Mouse (Mus musculus): ENCODE measurements around the gene Tcl1b5.
"Not testable (repeated sequence)": the region's sequence is repeated elsewhere in the genome, so short reads cannot be mapped to it uniquely, and the experiment has no call there.

The Tcl1b5 gene

DNA sequence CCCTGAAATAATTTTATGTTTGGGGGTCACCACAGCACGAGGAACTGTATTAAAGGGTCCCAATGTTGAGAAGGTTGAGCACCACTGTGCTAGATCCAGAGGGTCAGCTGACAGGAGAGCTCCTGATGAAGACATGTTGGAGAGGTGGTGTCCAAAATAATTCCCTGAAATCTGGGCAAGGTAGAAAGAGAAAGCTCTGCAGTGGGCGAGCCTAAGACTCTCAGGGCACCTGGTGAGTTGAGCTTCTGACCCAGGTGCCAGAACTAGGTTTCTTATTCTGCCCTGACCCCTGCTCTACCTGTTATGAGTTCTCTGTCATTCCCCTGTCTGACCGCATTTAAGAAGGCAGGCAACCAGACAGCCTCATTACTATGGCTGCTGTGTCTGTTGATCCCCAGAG lies at the start of gene Tcl1b5:
Gene Tcl1b5 (plus strand): TSS at position 301 of the 400 bp plus-strand sequence.
- DNase-seq (ENCODE audit: low spot score in 2 of 2), result not testable (repeated sequence)

DNA sequence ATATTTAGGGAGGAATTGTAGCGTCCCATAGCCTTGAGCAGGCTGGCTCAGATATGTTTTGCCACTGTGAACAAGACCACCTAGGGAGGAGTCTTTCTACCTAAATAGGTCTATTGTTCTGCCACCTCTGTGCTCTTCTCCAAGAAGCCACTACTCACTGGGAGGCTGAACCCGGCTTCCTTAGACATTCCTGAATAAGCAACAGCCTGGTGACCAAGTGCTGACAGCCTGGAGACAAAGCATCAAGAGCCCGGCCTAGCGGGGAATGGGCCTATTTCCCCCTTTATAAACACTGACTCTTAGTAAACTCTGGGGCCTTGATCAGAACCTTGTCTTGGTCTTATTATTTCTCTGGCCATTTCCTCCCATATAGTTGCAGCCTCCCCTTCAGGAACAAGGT lies 49.6 kb upstream of the Tcl1b5 start:
- DNase-seq (ENCODE audit: low spot score in 2 of 2), result no peak

DNA sequence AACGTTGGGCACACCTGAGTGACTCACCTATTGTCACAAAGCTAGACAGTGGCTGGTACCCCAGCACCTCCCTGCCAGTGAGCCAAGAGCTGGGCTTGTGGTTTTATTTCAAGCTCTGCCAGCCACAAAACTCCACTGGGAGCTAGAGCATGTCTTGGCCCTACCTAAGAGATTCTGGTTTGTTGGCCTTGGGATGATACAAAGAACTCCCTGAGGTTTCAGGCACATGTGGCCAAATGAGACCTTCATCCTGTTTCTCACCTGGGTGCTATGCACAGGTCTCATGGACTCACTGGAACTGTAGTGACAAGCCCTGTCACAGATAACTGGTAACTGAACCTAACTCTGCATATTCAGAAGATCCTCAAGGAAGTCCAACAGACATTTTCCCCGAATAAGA lies 48.5 kb upstream of the Tcl1b5 start:
- DNase-seq (ENCODE audit: low spot score in 2 of 2), result no peak

- not testable (repeated sequence) for DNase-seq (ENCODE audit: low spot score in 2 of 2)
These were observed 46.5 kb upstream of the Tcl1b5 start for GRCm38 (mm10) chr12:105129494-105130205.

DNA sequence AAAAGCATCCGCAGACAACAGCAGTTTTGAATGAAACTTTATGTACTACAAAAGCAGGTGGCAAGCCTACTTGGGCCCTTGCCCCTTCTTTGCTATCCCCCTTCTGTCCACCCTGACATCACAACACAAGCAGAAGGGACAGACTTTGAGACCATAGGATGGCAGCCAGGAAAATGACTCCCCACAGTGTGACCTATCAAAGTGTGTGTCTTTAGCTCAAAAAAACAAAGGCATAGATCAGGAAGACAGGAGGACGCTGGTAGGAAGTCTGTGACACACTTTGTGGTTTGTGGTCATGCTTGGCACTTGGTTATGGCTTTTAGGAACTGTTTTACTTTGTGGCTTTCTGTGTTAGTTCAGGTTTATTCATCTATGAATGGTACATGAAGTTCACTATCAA lies 42.0 kb upstream of the Tcl1b5 start:
- not testable (repeated sequence) for DNase-seq (ENCODE audit: low spot score in 2 of 2)

DNA sequence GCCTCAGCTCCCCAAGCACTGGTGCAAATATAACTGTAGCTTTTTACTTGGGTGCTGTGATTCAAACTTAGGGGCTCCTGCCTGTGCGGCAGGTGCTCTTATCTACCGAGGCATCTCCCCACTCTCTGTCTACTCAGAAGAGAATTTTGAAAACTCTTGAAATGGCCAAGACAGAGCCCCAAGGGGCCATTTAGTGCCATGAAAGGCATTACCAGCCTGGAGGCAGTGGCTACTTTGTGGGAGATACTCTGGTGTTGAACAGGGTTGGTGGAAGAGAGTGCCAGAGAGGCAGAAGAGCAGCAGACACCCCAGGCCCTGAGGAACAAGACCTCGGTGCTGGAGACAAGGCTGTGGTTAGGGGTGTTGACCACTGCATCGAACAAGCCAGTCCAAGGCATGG lies 41.3 kb upstream of the Tcl1b5 start:
- not testable (repeated sequence) for DNase-seq (ENCODE audit: low spot score in 2 of 2)

DNA sequence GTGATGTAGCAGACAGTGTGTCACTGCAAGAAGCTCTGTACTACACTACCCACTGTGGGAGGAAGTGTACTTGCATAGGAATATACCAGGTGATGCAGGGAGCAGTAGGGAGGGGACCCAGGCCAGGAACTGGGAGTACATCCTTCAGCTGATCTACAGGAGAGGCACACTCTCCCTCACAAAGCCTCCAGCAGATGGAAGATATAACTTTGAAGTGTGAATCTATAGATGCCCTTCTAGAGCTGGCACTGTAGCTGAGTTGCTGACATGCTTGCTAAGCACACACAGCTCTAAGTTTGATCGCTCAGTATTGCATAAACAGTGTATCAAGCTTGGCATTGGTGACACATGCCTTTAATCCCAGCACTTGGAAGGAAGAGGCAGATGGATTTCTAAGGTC lies 38.4 kb upstream of the Tcl1b5 start:
- DNase-seq (ENCODE audit: low spot score in 2 of 2), result not testable (repeated sequence)

DNA sequence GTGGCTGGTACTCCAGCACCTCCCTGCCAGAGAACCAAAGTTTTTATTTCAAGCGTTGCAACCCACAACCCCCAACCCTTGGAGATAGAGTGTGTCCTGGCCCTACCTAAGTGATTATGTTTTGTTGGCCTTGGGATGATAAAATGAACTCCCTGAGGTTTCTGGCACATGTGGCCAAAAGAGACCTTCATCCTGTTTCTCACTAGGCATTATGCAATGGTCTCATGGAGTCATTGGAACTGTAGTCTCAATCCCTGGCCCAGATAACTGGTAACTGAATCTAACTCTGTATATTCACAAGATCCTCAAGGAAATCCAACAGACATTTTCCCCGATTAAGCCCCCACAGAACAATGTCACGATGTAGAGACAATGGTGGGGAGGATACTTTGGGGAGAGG lies 33.0 kb upstream of the Tcl1b5 start:
- DNase-seq (ENCODE audit: low spot score in 2 of 2), result no peak

- DNase-seq (ENCODE audit: low spot score in 2 of 2), result not testable (repeated sequence)
These were observed 31.2 kb upstream of the Tcl1b5 start for GRCm38 (mm10) chr12:105144928-105145327.

- DNase-seq (ENCODE audit: low spot score in 2 of 2), result no peak
These were observed 30.4 kb upstream of the Tcl1b5 start, which contains the start of gene Tcl1b2 for GRCm38 (mm10) chr12:105145714-105146113. TSS of gene Tcl1b2 (plus strand) at chr12:105146014.

GRCm38 (mm10) chr12:105155286-105155685 lies 20.9 kb upstream of the Tcl1b5 start:
- DNase-seq (ENCODE audit: low spot score in 2 of 2), result not testable (repeated sequence)

DNA sequence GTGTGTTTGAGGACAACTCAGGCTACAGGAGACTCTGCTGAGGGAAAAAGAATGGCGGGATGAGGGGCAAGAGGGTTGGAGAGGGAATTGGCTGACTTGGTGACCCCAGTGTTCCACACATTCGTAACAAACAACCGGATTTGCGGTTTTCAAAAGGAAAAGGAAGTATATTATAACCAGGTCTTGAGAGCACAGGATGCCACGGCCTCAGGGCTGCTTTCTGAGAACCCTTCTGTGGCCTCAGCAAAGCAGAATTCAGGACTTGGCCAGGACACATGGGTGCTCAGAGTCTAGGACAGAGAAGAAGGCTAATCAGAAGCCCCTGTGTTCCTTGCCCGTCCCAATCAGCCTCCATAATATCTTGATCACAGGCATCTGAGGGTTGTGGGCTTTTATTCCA lies 17.3 kb upstream of the Tcl1b5 start:
- no peak for DNase-seq (ENCODE audit: low spot score in 2 of 2)

GRCm38 (mm10) chr12:105159390-105159789 lies 16.8 kb upstream of the Tcl1b5 start, which contains the start of gene Tcl1b1:
TSS of gene Tcl1b1 (plus strand) at chr12:105159690.
- no peak for DNase-seq (ENCODE audit: low spot score in 2 of 2)

DNA sequence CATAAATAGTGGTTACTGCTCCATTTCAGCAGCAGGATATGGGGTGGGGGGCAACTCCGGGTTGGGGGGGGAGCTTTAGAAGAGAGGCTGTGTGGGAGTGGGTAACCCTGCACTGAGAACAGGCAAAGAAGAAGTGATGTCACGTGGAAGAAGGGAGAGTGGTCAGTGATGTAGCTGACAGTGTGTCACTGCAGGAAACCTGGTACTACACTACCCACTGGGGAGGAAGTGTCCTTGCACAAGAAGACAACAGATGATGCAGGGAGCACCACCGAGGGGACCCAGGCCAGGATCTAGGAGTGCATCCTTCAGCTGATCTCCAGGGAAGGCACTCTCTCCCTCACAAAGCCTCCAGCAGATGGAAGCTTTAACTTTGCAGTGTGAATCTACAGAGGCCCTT lies 9.4 kb upstream of the Tcl1b5 start:
- no peak for DNase-seq (ENCODE audit: low spot score in 2 of 2)

GRCm38 (mm10) chr12:105173366-105173765 lies 2.8 kb upstream of the Tcl1b5 start:
- DNase-seq (ENCODE audit: low spot score in 2 of 2), result no peak

GRCm38 (mm10) chr12:105174318-105174717 lies 1.8 kb upstream of the Tcl1b5 start:
- DNase-seq (ENCODE audit: low spot score in 2 of 2), result peak in 1 of 2 experiments; percentile 6

GRCm38 (mm10) chr12:105181040-105181644 lies 5.0 kb downstream of the Tcl1b5 start:
- not testable (repeated sequence) for DNase-seq (ENCODE audit: low spot score in 2 of 2)

GRCm38 (mm10) chr12:105188980-105189379 lies 12.8 kb downstream of the Tcl1b5 start:
- DNase-seq (ENCODE audit: low spot score in 2 of 2), result not testable (repeated sequence)

DNA sequence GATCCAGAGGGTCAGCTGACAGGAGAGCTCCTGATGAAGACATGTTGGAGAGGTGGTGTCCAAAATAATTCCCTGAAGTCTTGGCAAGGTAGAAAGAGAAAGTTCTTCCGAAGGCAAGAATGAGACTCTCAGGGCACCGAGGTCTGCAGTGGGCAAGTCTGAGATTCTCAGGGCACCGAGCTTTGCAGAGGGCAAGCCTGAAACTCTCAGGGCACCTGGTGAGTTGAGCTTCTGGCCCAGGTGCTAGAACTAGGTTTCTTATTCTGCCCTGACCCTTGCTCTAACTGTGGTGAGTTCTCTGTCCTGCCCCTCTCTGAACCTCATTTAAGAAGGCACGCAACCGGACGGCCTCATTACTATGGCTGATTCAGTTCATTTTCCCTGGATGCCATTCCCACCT lies 14.6 kb downstream of the Tcl1b5 start, which contains the start of gene Tcl1b3:
Gene Tcl1b3 (plus strand): TSS at position 301 of the 400 bp plus-strand sequence.
- DNase-seq (ENCODE audit: low spot score in 2 of 2), result not testable (repeated sequence)

DNA sequence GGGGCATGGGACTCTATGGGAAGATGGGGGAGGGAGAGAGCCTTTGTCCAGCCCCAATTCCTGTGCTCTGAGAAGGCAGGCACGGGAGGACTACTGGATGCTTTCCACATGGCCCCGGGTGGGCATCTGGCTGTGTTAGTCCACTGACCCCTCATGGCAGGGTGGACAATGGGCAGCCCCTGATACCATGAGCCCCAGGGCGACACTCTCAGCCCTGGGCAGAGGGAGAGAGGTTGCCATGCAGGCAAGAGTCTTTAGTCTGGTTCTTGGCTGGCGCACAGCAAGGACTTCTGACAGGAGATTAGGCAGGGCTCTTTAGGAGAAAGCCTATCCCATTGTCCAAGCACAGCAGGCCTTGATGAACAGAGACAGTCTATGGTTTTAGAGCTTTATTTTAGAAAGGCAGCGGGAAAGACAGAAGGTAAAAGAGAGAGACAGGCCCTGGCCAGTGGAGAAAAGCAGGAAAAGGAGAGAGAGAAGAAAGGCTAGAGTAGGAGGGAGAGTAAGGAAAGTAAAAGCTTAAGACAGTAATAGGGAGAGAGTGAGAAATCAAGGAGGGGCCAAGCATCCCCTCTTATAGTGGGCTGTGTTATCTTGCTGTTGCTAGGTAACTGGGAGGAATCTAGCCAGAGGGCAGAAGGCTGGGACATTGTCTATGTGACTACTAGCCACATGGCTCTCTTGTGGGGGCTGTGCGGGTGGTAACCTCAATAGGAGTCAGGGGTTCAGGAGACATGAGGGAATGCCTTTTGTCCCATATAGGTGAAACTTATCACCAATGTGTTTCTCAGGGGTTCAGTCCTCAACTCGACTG lies 23.7 kb downstream of the Tcl1b5 start:
- DNase-seq (ENCODE audit: low spot score in 2 of 2), result not testable (repeated sequence)

DNA sequence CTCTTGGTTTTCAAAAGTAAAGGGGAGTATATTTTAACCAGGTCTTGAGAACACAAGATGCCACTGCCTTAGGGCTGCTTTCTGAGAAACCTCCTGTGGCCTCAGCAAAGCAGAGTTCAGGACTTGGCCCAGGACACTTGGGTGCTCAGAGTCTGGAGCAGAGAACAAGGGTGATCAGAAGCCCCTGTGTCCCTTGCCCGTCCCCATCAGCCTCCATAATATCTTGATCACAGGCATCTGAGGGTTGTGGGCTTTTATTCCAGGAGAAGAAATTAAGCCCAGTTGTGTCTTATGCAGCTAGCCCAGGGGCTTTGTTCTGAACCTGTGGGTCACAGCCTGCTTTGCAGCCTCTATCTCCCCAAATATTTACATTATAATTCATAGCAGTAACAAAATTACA lies 25.5 kb downstream of the Tcl1b5 start, which contains the start of gene Tcl1b4:
Gene Tcl1b4 (plus strand): TSS at position 301 of the 400 bp plus-strand sequence.
- DNase-seq (ENCODE audit: low spot score in 2 of 2), result not testable (repeated sequence)

- DNase-seq (ENCODE audit: low spot score in 2 of 2), result no peak
These were observed 30.9 kb downstream of the Tcl1b5 start for GRCm38 (mm10) chr12:105207071-105207470.
